Mouse (Mus musculus): ENCODE data around the gene Adgrb3.
"Not testable (repeated sequence)": the region's sequence is repeated elsewhere in the genome, so short reads cannot be mapped to it uniquely, and the experiment has no call there.

The Adgrb3 gene

DNA sequence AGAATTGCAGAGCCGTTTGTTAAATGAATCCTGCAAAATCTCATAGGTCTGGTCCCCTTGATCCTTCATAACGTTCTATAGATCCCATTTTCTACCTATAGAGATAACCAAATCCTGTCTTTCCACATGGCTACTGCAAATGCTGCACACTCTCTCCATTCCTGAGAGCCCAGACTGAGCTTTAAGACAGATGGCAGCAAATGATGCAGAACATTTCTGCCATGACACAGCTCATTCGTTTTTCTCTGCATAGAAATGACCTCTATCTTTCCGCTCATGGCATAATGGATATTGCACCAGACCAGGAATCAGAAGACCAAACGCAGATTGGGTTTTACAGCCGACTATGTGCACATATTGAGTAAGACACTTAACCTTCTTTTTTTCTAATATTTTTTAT is 84.8 kb downstream of the Adgrb3 start:
- no peak for DNase-seq (ENCODE audit: low read depth)

DNA sequence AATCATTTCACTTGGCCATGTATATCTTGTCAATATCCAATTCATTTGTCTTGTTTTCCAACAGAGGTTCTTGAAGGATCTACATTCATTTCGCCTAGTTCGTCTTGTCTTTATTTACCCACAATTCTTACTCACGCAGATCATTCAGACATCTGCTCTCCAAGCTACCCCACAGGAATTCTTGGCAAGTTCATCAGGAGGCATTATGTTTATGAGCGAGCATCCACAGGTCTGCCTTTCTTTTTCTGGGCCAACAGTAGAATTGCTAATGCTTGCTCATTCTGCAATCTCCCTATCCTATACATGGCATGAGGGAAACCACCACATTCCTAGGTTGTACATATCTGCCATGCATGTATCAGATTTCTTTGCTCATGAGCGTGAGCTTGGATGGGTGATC is 99.7 kb downstream of the Adgrb3 start:
- no peak for DNase-seq (ENCODE audit: low read depth)

DNA sequence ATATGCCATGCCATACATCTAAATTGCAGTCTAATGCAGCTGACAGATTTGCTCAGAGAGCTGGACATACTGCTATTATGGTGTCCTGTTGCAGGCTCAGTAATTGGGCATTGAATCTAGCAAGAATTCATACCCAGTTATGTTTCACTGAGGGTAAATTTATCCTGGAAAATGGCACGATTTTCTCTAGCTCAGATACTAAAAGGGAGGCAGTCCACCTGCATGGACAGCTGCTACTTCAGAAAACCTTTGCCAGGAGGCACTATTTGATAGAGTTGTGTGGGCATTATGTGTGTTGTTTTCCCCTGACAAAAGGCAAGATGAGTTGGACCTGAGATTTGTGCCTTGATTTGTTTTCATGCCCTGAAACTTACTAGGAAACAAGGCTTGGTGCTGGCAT is 118.0 kb downstream of the Adgrb3 start:
- no peak for DNase-seq (ENCODE audit: low read depth)

DNA sequence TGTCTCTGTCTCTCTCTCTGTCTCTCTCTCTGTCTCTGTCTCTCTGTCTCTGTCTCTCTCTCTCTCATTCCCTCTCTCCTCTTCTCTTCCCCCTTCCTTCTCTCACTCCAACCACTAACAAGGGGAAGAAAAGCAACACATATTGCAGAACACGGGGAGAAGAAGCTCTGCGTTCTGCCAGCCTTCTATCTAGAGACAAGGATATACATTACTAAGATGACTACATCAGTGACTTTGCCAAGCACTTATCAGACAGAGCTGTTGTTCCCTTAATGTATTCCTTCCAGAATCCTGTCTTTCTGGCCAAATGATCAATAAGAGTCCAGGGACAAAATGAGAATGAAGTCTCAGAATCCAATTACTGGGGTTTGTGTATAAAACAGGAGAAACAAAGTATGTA is 123.2 kb downstream of the Adgrb3 start:
- DNase-seq (ENCODE audit: low read depth) = no peak

DNA sequence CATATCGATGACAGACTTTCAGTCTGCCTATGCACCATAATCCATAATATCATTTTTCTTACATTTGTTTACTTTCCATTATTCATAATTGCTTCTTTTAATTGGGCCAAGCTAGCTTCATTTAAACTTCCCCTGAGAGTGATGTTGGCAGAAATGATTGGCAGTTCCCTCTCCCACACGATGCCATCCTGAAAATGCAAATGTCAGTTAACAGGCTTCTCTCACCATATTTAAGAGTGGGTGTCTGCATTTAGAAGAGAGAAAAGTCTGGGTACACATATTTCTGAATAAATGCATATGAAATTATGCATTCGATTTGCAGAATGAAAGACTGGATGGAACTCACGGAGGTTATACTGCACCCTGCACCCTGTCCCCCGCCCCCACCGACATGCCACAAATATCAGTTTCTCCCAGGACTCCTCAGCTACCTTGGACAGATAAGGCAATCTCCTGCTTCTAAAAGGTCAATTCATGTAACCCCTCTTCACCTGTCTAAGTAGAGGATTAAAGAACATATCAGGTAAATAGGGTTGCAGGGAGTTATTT is 130.7 kb downstream of the Adgrb3 start:
- no peak for DNase-seq (ENCODE audit: low read depth)

DNA sequence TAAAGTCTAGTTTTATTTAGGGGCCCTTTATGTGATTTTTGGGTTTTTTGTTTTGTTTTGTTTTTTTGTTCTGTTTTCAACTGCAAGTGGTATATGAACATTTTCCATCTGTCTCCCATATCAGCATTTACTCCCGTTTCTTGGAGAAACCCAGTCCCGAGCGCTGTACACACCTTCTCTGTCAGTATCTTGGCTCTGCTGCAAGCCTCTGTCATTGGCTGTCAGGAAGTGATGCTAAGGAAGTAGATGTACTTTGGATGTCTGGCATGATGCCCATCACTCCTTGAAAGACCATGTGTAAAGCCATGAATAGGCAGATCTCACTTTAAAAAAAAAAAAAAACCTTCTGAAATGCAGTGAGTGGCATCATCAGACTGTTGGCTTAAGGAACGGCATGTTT is 132.3 kb downstream of the Adgrb3 start:
- no peak for DNase-seq (ENCODE audit: low read depth)

DNA sequence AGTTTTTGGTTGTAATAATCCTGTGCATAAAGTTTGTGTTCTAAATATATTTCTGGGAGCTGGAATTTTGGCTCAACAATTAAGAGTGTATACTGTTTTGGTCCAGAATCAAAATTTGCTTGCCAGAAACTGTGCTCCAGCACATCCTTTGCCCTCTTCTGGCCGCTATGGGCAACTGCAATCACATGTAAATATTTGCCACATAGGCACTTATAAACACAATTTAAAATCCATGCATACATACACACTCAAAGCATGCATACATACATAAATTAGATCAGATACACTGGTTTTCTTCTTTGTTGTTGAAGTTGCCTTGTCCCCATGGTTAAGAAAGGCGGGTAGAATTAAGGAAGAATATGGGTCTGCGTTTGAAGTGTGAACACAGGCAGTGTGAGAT is 132.7 kb downstream of the Adgrb3 start:
- no peak for DNase-seq (ENCODE audit: low read depth)

DNA sequence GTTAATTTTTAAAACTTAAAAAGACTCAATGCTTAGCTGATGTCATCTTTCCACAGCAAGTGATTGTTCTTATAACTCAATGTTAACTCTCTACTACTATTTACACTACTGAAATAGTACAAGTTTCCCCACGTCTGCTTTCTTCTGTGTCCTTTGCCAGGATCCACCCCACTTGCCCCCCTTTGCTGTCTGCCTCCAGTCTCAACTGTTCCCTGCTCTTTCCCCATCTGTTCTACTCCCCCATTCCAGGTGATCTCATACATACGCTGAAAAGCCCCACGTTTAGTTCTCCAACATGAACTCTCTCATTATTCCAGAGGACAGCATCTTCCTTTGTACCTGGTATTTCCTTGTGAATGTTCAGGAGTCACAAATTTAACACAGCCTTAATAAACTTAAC is 147.4 kb downstream of the Adgrb3 start:
- no peak for DNase-seq (ENCODE audit: low read depth)

DNA sequence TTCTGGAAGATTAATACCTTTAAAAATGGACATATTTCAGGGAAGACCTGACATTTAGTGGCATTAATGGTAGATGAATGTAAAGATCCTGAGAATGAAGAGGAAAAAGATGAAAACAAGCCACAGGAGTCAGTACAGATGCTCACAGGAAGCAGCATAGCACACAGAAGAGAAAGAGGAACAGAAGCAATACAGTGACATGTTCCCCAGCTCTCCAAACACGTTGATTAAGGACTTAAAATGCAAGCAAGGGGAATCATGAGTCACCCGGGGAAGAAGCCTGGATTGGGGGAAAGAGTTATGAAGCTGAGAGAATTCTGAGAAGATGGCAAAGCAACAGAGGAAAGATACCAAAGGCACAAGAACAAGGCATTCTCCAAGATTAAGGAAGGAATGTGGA is 149.9 kb downstream of the Adgrb3 start:
- no peak for DNase-seq (ENCODE audit: low read depth)

DNA sequence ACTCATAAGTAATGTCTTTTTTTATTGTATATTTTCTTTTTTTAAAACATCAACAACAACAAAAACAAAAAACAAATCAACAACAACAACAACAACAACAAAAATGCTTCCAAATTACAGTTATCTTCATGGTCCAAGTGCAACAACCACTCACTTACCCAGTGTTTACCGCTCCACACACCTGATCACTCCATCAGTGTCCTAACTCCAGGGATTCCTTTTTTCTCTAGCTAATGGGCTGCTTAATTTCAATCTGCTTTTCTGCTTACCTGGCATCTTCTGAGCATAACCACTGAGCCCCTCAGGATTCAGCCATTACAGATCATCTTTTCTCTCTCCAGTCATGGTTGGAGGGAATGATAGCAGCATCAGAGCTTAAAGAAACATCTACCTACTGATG is 176.8 kb downstream of the Adgrb3 start:
- no peak for DNase-seq (ENCODE audit: low read depth)

DNA sequence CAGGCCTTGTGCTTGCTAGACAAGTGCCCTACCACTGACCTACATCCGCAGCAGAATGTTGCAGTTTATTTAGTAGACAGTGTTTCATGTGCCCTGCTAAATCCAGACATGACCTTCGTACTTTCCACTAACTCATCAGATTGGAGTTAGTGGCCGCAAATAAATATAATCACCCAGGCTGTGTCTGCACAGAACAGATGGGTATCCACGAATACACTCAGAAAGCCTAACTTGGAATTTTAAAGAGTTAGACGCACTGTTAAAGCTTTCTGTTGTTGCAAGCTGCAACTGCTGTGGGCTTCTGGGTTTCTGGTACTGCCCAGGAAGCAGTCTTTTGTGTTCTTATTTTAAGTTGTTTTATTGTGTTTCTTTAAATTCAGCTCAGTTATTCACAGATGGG is 185.3 kb downstream of the Adgrb3 start:
- DNase-seq (ENCODE audit: low read depth) = no peak

DNA sequence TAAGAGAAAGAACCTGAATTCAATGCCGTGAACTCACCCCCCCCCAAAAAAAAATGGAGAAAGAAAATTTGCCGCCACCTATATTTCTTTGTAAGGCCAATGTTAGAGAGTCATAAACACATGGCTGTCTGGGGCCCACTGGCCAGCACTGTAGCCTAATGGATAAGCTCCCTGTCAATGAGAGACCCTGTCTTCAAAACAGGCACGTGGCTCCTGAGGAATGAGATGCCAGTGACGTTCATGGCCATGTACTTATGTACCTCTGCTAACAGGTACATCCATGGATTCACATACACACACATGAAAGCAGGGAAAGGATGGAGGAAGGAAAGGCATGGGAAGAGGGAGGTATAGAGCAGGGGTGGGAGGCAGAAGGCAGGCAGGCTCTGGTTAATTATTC is 208.0 kb downstream of the Adgrb3 start:
- DNase-seq (ENCODE audit: low read depth) = no peak

DNA sequence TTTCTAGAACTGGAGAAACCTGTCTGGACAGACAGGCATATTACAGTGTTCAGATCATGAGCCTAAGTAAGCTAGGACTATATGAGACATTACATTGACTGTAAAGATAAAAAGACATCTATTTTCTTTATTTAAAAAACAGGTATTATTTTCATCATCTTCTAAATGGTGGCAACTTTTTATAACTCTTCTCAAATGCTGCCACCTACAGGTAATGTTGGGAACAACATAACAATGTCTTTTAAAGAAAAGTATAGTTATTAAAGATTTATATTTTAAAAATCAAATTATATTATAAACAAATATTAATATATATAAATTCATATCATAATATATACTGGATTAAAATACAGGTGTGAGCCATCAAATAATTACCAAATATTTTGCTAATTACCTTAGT is 212.6 kb downstream of the Adgrb3 start:
- DNase-seq (ENCODE audit: low read depth) = peak; percentile 1

DNA sequence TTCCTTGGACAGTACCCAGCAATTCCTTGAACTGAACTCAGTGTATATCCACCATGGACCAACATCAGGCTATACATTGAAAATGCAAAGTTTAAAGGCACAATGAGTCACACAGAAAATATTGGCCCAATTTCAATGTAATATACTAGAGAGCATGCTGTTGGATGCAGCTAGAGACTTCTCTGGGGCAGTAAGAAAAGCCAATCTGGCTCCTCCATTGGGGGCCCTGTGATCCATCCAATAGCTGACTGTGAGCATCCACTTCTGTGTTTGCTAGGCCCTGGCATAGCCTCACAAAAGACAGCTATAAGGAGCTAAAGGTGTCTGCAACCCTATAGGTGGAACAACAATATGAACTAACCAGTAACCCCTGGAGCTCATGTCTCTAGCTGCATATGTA is 218.7 kb downstream of the Adgrb3 start:
- not testable (repeated sequence) for DNase-seq (ENCODE audit: low read depth)

DNA sequence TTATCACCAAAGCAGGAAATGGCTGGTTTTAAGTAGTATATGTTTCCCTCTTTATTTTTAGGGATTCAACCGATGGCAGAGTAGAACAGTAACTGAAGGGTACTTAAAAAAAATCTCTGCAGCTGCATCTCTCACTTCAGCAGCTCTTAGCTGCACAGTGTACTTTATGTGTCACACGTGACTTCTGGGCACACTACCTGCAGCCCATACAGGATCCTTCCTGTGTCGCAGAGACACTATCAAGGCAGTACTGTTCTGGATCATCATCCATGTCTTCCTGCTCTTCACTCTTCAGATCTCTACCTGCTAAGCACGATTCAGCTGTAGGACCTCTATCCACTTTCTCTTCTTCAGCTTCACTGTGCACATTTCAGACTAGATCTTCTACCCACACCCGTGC is 230.6 kb downstream of the Adgrb3 start:
- no peak for DNase-seq (ENCODE audit: low read depth)

DNA sequence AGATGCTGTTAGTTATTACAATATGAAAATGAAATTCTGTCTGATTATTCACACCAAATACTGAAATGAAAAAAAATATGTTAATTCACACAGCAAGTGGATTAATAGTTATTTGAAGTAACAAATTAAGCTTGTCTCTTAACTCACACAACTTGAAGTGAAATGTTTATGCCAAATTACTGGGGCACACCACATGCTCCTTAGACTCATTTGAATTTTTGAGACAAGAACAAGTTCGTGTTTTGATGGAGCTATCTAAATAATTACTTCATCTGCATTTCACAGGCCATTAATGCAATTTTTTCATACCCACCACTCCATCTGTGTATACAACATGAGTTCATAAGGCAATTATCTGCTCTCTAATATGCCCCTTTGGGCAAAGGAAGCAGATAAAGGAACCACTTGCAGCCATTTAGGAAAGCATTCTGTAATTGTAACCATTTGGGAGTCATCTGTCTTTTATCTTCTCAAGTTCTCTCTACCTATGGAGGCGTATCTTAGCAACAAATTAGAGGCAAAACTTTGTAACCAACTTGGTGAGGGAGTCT is 240.9 kb downstream of the Adgrb3 start:
- DNase-seq (ENCODE audit: low read depth) = no peak

DNA sequence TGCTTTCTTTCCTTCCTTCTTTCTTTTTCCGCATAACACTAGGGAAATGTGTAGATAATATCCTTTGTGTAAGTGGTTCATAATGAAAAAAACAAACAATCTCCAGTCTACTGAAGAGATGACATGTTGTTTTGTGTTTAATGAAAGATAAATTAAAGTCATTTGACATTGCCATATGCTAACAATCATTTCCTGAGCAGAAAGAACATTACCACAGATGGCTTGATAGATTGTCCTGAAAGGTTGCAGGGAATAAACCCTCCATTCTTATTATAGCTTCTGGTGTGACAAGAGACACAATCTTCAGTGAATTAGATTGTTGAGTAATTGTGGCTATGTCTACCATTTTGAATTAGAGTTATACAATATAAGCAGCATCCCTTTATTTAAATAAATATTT is 247.8 kb downstream of the Adgrb3 start:
- no peak for DNase-seq (ENCODE audit: low read depth)

DNA sequence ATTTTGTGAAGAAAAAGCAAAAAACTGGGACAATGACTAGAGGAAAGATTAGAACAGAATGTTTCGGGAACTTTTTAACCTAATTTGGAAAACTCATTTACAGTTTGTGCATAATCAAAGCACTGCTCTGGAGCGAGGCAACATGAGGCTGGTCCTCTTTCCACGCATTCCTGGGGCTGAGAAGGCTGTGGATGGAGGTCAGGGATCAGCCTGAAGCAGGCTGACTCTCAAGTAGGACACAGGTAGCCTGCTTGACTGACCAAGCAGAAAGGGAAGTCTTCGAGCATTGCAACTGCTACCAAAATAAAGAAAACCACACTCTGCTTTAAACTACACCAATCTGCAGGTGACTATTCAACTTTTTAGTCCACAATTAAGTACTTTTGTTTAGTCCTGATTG is 251.7 kb downstream of the Adgrb3 start:
- DNase-seq (ENCODE audit: low read depth) = no peak

DNA sequence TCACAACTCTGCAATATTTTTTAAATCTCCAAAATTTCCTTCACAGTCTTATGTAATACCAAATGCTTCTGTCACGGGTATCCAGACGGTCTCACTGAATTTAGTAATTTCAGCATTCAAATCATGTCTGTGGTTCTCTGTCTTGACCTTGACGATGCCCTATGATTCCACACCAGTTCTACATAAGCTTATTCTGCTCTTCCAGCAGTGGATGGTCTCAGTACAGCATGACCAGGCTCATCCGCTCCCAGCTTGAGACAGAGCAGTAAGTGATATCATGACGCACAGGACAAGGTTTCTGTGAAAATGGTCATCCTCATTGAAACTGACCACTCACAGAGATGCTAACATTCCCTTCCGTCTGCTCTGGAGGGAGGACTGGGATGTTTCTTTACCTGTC is 252.9 kb downstream of the Adgrb3 start:
- DNase-seq (ENCODE audit: low read depth) = no peak

DNA sequence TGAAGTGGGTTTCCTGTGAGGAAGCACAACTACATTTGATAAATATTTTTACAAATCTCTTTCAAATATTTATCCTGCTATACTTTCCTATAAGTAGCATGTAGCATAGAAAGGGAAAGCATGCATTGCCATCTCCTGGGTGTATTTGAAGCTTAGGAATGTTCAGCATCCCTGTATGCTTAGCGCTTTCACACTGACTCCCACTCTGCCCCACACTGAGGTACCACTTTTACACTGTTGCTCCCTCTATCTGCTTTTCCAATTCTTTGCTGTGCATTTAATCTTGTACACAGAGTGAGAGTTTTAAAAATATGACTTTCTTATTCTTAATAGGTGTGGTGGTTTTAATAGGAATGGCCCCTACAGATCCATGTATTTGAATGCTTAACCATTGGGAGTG is 261.4 kb downstream of the Adgrb3 start:
- DNase-seq (ENCODE audit: low read depth) = no peak

DNA sequence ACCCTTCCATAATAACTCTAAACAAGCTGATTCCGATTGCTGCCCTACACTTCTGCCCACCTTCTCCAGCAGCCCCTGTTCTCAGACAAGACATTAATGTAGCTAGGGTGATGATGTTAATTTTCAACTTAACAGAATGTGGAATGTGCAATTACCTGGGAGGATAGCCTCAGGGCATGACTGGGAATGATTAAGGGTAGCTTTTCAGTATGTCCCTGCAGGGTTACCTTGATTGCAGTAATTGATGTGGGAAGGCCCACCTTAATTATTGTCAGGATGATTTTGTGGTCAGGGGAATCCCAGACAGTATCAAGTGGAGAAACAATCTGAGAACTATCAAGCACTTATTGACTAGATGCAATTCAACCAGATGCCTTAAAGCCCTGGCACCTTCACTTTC is 283.4 kb downstream of the Adgrb3 start:
- DNase-seq (ENCODE audit: low read depth) = no peak

DNA sequence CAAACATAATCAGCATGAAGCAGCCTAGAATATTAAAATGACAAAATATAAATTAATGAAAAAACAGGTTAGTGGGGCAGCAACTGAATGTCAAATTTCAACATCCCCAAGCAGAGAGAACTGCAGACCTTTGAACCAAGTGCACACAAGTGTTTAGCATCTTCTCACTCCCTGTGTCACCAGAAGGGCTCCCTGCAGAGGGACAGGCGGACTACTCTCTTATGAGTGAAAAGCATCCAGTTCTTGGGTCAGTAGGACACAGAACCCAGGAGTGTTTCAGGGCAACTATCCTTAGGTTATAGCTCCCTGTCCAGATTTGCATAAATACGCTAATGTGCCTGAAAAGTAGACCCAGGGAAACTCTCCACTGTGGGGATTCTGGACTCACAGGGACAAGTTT is 285.6 kb downstream of the Adgrb3 start:
- no peak for DNase-seq (ENCODE audit: low read depth)

DNA sequence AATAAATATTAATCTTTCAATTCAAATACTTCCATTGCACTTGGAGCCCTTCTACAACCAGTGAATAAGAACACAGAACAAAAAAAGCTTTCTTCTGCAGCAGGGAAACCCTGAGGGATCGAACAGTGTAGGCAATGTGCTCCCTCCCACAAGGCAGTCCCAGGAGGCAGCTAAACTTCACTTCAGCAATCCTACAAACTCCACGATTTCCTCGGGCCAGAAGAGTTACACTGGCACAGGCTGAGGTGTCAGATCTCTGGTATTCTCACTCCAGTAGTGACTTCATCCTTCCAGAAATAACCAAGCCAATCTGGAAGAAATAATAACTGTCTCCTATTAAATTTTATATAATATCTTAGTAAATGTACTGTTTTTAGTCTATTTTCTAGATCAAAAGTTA is 286.6 kb downstream of the Adgrb3 start:
- no peak for DNase-seq (ENCODE audit: low read depth)

DNA sequence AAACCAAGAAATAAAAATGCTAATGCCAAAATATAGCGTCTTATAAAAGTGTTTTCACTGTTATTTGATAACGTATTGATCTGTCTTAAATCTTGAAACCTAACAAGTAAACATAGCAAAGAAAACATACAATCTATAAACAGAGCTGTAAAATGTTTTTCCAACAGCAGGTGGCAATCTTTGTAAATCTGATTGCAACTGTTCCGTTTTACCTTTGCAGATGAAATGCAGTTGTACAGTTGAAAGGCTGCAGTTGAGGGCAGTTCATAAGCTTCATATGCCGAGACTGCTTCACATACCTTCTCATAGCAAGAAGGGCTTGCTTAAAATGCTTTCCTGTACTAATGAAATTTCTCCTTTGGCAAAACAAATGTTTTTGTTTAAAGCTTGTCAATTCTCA is 302.5 kb downstream of the Adgrb3 start:
- DNase-seq (ENCODE audit: low read depth) = no peak
